Mouse (Mus musculus) forebrain, embryonic 10.5 days (tissue): ENCODE results near the gene Surf2. TPM values are rescaled to one million over a fixed set of nuclear protein-coding genes. Genes with fewer than 3 reads are reported as not detected.

Experiments
- DNase-seq: peaks from one replicate; pipeline ENCODE4 v3.0.0-alpha.2; 2017; ENCODE audit warnings: low spot score; ENCODE audit errors: extremely low spot score
- H3K27ac ChIP-seq: fragments of 300-500 bp; sonication (generic); 2 replicates; pipeline ENCODE4 v1.5.1; 2016; ENCODE audit warnings: mild to moderate bottlenecking
- H3K27me3 ChIP-seq: fragments of 300-500 bp; sonication (generic); 2 replicates; pipeline ENCODE4 v1.6.1; 2016; ENCODE audit warnings: mild to moderate bottlenecking; ENCODE audit not compliant: poor library complexity, severe bottlenecking
- H3K36me3 ChIP-seq: fragments of 300-500 bp; sonication (generic); replicated peaks from 2 replicates; pipeline ENCODE4 v1.6.1; 2016; ENCODE audit warnings: mild to moderate bottlenecking, moderate library complexity
- H3K4me1 ChIP-seq: fragments of 300-500 bp; sonication (generic); 2 replicates; pipeline ENCODE4 v1.6.1; 2016
- H3K4me3 ChIP-seq: fragments of 300-500 bp; sonication (generic); 2 replicates; pipeline ENCODE4 v1.5.1; 2016; ENCODE audit warnings: mild to moderate bottlenecking, moderate library complexity
- H3K9me3 ChIP-seq: fragments of 300-500 bp; sonication (generic); 2 replicates; pipeline ENCODE4 v1.6.1; 2016; ENCODE audit warnings: mild to moderate bottlenecking, moderate library complexity
- WGBS: fragments of 180-500 bp; shearing (Covaris S2); methylation state at CpG from one replicate; pipeline ENCODE4 v1.1.7; 2016; 5-methylcytosine and 5-hydroxymethylcytosine counted together
- polyA plus RNA-seq: library from polyadenylated mRNA; unstranded; fragments of >200 nt; fragmentation: Nextera tagmentation; extraction: Ambion mirVana; gene quantifications from 2 replicates; pipeline ENCODE4 v1.2.1, GENCODE M21; 2016

Surf2 gene
- polyA plus RNA-seq, 1 experiment from 2014 or later = 55.1 TPM

DNA sequence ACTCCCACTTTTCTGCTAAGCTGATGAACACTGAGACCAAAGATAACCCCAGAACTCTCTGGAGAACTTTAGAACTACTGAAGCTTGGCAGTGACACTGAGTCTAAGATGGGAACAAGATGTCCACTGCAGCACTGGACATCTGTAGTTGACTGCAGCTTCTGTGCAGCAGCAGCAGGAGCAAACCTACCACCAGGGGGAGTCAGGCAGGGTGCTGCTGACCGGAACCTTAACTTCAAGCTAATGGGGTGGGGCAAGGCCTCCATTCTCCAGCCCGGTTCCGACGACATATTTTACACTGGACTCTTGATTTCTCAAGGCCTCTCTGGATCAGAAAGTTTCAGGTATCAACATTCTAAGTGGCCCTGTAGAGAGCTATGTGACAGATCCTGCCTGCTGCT is 9.1 kb upstream of the Surf2 start:
- WGBS = 71% methylated on average over 4 of the region's 4 CpGs
- peaks cover 46% of the 10 kb centered on the region for H3K4me1 ChIP-seq
- H3K4me3 ChIP-seq = no peak overlapping the region
- H3K27me3 ChIP-seq = no peaks in the 10 kb centered on the region
- no peak for DNase-seq
- H3K36me3 ChIP-seq = peaks cover 61% of the 10 kb centered on the region
- H3K27ac ChIP-seq = no peak overlapping the region
- no peaks in the 10 kb centered on the region for H3K9me3 ChIP-seq

DNA sequence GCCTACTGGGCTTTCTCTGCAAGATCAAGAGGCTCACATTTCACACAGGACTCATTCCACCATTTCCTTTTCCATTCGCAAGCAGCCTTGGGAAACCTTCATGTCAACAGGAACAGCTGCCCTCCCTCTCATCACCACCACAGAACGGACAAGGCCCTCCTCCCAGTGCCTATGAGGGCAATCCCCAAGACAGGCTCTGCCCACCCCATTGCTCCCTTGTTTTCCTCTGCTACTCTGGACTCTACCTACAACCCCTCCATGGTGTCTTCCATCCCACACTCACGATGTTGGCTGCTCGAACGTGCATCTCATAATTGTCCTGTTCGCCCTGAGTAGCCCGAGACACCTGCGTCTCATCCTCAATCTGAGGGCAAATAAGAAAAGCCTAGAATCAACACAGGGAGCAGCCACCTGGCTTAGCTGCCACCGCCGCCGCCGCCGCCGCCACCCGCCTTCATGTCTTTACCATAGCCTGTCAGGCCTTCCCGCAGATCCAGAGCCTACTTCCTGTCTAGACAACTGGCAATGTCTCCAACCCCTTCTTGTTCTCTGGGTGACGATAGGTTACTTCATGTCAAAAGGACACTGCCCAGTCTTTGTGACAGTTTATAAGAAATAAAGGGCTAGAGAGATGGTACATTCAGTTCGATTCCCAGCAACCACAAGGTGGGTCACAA is 7.3 kb upstream of the Surf2 start:
- H3K27me3 ChIP-seq = no peaks in the 10 kb centered on the region
- H3K36me3 ChIP-seq = peaks cover 78% of the 10 kb centered on the region
- no peak for DNase-seq
- 87% methylated on average over 18 of the region's 18 CpGs for WGBS
- H3K4me3 ChIP-seq = peak overlapping the region; percentile 91
- H3K27ac ChIP-seq = peak overlapping the region; percentile 60; the same call in 1 of the 2 replicates
- H3K4me1 ChIP-seq = peaks cover 50% of the 10 kb centered on the region
- no peaks in the 10 kb centered on the region for H3K9me3 ChIP-seq

DNA sequence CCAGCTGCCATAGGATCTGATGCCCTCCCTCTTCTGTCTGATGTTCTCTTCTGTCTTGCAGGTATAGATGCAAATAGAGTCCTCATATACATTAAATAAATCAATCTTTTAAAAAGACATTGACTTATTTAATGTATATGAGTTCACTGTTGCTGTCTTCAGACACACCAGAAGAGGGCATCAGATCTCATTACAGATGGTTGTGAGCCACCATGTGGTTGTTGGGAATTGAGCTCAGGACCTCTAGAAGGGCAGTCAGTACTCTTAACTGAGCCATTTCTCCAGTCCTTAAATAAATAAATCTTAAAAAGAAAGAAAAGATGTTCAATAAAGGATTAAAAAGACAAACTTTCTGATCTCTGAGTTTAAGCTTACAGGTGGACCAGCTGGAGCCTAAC is 6.8 kb upstream of the Surf2 start:
- Histone ChIP-seq H3K4me1 (peaks cover 47% of the 10 kb centered on the region), H3K36me3 (peaks cover 80% of the 10 kb centered on the region), H3K9me3 (no peaks in the 10 kb centered on the region), H3K27me3 (no peaks in the 10 kb centered on the region), H3K4me3 (peak overlapping the region; percentile 91), H3K27ac (peak overlapping the region; percentile 92)
- no peak for DNase-seq

DNA sequence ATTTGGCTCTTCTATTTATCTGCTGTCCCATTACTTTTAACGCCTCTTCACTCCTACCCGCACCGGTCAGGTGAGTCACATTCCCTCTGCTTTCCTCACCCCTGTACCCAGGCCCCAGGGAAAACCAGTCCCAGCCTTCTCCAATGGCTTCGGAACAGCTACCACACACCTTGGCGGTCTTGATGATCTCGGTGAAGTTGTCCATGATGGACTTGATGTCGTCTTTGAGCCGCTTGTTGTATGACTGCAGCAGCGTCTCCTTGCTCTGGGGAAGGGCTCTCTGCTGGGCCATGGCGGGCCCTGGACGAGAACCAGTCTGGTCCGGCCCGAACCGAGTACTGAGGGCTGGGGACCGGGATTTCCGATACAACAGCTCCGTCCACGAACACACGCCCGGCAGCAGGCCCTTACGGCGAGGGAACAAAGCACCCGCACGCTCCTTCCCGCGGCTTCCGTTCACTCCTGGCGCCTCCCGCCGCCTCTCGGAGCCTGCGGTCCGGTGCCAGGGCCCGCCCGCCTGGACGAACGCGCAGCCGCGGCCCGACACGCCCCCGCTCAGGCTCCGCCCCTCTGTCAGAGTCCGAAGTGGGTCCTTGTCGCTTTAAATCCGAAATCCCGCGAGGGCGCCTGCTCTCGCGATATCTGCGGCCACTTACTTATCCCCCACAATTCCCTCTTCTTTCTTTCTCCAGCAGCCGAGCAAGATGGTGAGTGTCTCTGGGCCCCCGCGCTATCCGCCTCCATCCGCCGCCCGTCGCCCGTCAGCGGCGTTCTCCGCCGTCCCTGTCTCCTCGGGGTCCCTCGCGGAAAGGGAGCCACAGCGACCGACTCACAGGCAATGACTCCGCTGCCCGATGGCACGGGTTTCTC is 5.8 kb upstream of the Surf2 start, which contains the start of the genes Med22 and Rpl7a:
Gene Med22 (minus strand): TSS at position 554 of the 870 bp plus-strand sequence.
Gene Rpl7a (plus strand): TSS at position 641 of the 870 bp plus-strand sequence.
- peak within 1 kb of the TSS; percentile 92 for H3K27ac ChIP-seq
- no peaks in the 10 kb centered on the region for H3K9me3 ChIP-seq
- H3K4me3 ChIP-seq = peak within 1 kb of the TSS; percentile 91
- peaks cover 55% of the 10 kb centered on the region for H3K4me1 ChIP-seq
- under 1% methylated on average over 74 of the region's 74 CpGs for WGBS
- peak; percentile 98 for DNase-seq
- no peaks in the 10 kb centered on the region for H3K27me3 ChIP-seq
- peaks cover 76% of the 10 kb centered on the region for H3K36me3 ChIP-seq

DNA sequence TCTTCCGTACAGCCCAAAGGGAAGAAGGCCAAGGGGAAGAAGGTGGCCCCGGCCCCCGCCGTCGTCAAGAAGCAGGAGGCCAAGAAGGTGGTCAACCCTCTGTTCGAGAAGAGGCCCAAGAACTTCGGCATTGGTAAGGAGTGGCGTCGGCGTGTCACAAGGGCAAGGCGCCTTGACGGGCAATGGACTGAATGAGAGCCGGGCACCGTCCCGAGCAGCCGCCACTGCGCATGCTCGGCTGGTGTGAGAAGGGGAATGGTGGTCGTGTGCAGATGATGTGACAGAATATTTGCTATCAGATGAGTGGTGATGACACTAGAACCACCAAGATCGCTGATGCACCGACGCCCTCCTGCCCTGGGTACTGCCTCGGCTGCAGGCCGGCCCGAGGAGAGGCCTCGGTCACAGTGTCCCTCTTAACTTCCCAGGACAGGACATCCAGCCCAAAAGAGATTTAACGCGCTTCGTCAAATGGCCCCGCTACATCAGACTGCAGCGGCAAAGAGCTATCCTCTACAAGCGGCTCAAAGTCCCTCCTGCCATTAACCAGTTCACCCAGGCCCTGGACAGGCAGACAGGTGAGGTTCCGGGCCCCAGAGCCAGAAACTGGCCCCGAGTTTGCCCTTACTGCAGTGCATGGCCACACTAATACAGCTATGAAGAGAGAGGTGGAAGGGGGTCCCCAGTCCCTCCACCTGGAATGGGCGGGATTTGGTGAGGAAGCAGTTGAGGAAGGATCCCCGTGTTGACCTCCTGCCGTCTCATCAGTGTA is 5.0 kb upstream of the Surf2 start:
- Histone ChIP-seq H3K27me3 (no peaks in the 10 kb centered on the region), H3K9me3 (no peaks in the 10 kb centered on the region), H3K4me3 (peak overlapping the region; percentile 91), H3K27ac (peak overlapping the region; percentile 92), H3K4me1 (peaks cover 63% of the 10 kb centered on the region), H3K36me3 (peaks cover 68% of the 10 kb centered on the region)
- WGBS = under 1% methylated on average over 37 of the region's 37 CpGs
- peak; percentile 64 for DNase-seq

DNA sequence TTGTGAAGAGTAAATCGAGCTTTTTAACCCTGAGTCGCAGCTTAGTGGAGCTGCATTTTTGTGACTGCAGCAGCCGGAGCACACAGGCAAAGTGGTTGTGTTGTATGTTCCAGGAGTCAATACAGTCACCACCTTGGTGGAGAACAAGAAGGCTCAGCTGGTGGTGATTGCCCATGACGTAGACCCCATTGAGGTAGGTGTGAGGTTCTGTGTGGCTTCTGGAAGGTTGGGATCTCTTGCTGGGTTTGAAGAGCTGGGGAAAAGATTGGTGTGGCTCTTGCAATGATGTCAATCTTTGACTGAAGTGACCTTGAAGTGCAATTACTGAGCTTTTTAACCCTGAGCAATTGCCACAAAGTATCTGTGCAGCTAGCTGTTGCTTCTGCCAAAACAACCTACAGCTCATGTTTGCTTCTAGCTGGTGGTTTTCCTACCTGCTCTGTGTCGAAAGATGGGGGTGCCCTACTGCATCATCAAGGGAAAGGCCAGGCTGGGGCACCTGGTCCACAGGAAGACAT is 3.9 kb upstream of the Surf2 start:
- no peaks in the 10 kb centered on the region for H3K27me3 ChIP-seq
- no peak for DNase-seq
- H3K9me3 ChIP-seq = no peaks in the 10 kb centered on the region
- peaks cover 59% of the 10 kb centered on the region for H3K36me3 ChIP-seq
- H3K4me3 ChIP-seq = peak overlapping the region; percentile 91
- H3K27ac ChIP-seq = peak overlapping the region; percentile 92; the same call in 1 of the 2 replicates
- WGBS = 75% methylated on average over 5 of the region's 5 CpGs
- H3K4me1 ChIP-seq = peaks cover 75% of the 10 kb centered on the region

DNA sequence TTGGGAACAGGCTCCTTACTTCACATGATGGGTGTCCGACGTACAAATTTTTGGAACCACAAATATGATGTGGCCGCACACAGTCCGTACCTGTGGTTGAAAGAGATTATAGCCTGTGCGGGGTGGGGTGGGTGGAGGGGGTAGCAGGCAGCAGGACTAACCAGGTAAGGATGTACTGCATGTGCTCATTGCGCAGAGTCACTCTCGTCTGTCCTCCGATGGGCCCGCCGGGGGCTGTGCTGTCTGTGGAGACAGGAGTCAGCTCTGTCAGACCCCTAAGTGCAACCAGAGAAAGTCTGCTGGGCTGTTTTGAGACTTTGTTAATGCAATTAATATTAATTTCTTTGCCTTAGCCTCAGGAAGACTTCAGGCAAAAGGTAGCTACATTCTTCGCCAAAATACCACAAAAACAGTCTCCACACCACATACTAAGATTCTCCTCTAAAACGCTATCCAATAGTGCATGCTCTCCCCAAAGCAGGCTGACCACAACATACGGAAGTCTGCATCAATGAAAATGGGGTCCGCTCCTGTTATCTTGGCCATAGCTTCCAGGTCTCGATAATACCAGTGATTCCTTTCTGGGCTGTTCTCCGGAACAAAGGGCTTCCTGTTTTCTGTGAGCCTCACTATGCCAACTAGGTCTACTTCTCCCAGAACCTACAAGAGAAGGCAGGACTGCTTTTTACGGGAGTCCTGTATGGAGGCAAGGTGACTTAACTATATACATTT is 2.6 kb upstream of the Surf2 start:
- 84% methylated on average over 17 of the region's 17 CpGs for WGBS
- Histone ChIP-seq H3K4me3 (peak overlapping the region; percentile 73; the same call in 1 of the 2 replicates), H3K27me3 (no peaks in the 10 kb centered on the region), H3K9me3 (no peaks in the 10 kb centered on the region), H3K4me1 (peaks cover 76% of the 10 kb centered on the region), H3K36me3 (peaks cover 59% of the 10 kb centered on the region), H3K27ac (no peak overlapping the region)
- no peak for DNase-seq

DNA sequence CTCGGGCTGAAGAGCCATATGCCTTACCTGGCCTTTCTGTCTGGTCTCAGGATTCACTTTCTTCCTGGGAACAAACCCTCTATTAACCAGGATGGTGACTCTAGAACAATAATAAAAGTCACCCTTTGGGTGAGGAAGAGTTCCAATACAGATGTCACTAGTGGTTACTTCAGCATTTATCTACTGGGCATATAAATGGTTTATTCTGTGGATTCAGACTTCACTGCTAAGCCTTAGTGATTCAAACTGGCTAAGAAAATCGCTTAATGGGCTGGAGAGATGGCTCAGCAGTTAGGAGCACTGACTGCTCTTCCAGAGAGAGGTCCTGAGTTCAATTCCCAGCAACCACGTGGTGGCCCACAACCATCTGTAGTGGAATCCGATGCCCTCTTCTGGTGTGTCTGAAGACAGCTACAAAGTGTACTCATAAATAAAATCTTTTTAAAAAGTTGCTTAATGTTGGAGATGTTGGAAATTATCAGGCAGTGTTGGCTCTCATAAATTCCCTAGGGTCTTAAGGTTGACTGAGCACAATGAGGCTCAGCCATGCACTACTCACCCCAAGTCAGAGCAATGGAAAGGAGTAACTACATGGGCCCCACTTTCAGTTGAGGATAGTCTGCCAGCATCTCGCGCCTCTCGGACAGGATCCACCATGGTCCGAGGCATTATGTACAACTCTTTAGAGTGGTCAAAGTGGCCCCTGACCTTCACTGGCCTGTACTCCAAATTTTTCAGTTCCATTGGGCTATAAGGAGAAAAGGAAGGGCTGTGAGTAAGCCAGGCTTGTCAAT is 1.8 kb upstream of the Surf2 start:
- peaks cover 62% of the 10 kb centered on the region for H3K36me3 ChIP-seq
- H3K27ac ChIP-seq = no peak overlapping the region
- no peaks in the 10 kb centered on the region for H3K27me3 ChIP-seq
- no peak for DNase-seq
- H3K4me3 ChIP-seq = peak overlapping the region; percentile 73
- H3K9me3 ChIP-seq = no peaks in the 10 kb centered on the region
- 69% methylated on average over 8 of the region's 8 CpGs for WGBS
- peaks cover 68% of the 10 kb centered on the region for H3K4me1 ChIP-seq

DNA sequence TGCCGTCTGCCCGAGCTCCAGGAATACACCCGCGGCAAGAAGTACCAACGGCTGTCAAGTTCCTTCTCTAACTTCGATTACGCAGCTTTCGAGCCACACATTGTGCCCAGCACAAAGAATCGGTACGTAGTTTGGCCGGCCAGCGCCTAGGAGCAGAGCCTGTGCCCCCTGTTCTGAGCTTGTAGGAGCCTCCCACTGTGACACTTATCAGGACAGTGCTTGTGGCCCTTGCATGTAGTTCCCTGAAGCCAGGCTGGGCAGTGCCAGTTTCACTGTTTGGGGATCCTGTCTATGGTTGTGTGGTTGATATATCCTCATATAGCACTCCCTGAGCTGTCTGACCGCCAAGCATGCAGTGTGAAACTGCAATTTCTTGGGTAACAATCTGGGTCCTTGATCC is 571 bp downstream of the Surf2 start:
- Histone ChIP-seq H3K4me1 (peaks cover 58% of the 10 kb centered on the region), H3K4me3 (peak overlapping the region; percentile 73), H3K27ac (peak overlapping the region; percentile 86), H3K36me3 (peaks cover 78% of the 10 kb centered on the region), H3K27me3 (no peaks in the 10 kb centered on the region), H3K9me3 (no peaks in the 10 kb centered on the region)
- 4% methylated on average over 13 of the region's 13 CpGs for WGBS
- no peak for DNase-seq

DNA sequence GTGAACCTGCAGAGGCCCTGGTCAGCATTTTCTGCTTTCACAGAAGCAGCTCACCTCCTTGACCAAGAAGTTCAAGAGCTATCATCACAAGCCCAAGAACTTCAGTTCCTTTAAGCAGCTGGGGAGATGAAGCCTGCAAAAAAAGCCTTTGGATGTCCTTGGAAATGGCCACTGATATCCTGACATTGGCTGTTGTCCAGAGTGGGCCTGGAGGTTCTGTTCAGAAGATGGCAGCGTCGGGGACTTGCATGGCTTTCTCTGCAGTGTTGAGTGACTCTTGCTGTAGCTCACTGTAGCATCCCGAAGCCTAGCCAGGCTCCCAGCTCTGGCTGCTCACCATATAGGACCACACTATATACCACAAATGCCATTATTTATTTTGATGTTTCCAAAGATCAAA is 3.5 kb downstream of the Surf2 start:
- Histone ChIP-seq H3K27me3 (no peaks in the 10 kb centered on the region), H3K9me3 (no peaks in the 10 kb centered on the region), H3K4me1 (peaks cover 36% of the 10 kb centered on the region), H3K36me3 (peaks cover 78% of the 10 kb centered on the region), H3K27ac (no peak overlapping the region), H3K4me3 (no peak overlapping the region)
- WGBS = 93% methylated on average over 3 of the region's 3 CpGs
- DNase-seq = no peak

DNA sequence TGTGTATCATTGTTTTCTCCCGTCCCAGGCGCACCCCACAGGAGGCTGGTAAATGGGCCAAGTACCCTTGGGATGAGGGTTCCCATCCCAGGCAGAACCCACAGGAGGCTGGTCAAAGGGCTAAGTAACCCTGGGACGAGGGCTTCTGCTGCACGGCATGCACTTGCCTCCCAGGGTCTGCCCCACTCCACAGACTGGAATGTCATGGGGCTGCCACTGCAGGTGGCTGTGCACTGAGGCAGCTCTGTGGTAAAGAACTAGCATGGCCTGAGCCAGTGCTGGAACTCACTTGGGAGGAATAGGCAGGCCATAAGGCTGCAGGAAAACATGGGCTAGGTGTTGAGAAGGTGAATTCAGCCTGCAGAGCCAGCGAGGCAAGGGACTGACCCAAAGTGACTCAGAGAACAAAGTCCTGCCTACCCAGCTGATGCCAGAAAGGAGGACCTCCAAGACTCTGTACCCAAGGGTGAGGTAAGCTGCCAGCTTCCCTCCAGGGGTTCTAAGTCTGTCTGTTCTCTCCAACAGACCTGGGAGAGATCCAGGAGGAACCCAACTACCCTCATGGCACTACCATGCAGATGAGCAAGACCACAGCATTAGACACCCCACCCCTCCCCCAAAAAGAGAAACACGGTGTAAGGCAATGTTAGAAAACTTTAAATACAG is 4.2 kb downstream of the Surf2 start:
- Histone ChIP-seq H3K4me3 (no peak overlapping the region), H3K9me3 (no peaks in the 10 kb centered on the region), H3K36me3 (peaks cover 83% of the 10 kb centered on the region), H3K4me1 (peaks cover 29% of the 10 kb centered on the region), H3K27ac (no peak overlapping the region), H3K27me3 (no peaks in the 10 kb centered on the region)
- no peak for DNase-seq
- 88% methylated on average over 6 of the region's 6 CpGs for WGBS
